Mouse (Mus musculus): ENCODE measurements around the gene Gm20547.
"Not testable (repeated sequence)": the region's sequence is repeated elsewhere in the genome, so short reads cannot be mapped to it uniquely, and the experiment has no call there.

The Gm20547 gene

GRCm38 (mm10) chr17:34881683-34882310 is at the start of gene Gm20547:
Gm20547 (minus strand) TSS chr17:34882042.
- no peak for DNase-seq (ENCODE audit: low spot score)

DNA sequence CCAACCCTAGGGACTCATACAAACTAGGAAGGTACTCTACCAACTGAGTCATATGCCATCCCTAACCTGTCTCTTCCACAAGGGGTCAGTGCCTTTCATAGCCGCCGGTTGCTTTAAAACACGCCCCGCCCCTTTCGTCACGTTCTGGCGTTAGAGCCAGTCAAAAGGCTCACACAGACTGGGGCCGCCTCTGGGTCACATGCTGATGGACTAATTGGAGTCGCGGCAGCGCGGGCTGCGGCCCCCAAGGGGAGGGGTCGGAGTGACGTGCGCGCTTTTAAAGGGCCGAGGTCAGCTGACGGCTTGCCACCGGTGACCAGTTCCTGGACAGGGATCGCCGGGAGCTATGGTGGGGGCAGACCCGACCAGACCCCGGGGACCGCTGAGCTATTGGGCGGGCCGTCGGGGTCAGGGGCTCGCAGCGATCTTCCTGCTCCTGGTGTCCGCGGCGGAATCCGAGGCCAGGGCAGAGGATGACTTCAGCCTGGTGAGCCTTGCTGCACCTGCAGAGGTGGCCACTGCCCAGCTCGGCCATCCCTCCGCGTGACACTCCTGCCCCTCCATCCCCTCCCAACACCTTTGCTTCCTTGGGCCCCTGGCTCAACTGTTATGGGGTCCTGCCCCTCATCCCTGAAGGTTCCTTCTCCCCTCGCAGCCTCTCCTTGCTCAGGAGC is 49.4 kb upstream of the Gm20547 start, which contains the start of gene Neu1:
Neu1 (plus strand) TSS at position 193 of the 674 bp plus-strand sequence.
- peak; percentile 100 for DNase-seq (ENCODE audit: low spot score)

DNA sequence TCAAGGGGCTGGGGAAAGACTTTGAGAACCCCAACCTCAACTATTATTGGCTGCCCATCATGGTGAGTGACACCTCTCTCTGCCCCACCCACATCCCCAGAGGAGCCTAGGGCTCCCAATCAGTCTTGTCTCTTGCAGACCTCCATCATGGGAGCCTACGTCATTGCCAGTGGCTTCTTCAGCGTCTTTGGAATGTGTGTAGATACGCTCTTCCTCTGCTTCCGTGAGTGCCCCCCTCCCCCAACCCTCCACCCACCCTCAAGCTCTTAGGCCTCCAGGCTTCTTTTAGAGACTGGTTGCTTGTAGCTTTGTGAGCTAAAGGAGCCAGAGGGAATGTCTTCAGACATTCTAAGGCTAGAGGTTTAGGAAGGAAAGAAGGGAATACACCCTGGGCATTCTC is 47.0 kb upstream of the Gm20547 start:
- no peak for DNase-seq (ENCODE audit: low spot score)

DNA sequence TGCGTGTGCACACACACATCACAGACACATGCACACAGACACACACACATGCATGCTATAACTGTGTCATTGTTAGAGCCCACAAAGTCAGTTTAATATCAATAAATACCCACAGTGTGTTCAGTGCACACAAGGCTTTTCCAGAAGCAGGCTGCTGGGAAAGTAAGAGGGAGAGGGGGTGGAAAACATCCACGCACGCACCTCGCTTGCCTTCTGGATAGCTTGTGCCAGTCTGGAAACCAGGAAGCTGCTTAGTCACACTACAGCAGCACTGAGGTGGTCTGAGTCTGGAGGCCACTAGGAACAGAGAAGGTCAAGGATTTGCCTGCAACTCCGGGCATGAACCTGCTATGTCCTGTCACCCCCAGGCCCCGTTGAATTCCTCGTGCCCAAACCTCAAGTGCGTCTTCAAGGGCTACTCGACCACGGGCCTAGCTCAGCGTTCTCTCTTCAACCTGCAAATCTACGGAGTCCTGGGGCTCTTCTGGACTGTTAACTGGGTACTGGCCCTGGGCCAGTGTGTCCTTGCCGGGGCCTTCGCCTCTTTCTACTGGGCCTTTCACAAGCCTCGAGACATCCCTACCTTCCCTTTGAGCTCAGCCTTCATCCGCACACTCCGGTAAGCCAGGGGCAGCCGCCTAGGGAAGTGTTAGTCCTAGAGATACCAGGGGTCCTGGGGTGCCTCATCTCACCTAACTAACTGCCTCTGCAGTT is 45.6 kb upstream of the Gm20547 start:
- DNase-seq (ENCODE audit: low spot score), result no peak

- no peak for DNase-seq (ENCODE audit: low spot score)
Measured at GRCm38 (mm10) chr17:34924258-34924657, 42.4 kb upstream of the Gm20547 start.

- peak; percentile 18 for DNase-seq (ENCODE audit: low spot score)
Measured at GRCm38 (mm10) chr17:34922939-34923338, 41.1 kb upstream of the Gm20547 start.

GRCm38 (mm10) chr17:34917188-34917587 is 35.3 kb upstream of the Gm20547 start:
- DNase-seq (ENCODE audit: low spot score), result no peak

- no peak for DNase-seq (ENCODE audit: low spot score)
Measured at GRCm38 (mm10) chr17:34916316-34916715, 34.5 kb upstream of the Gm20547 start.

- peak; percentile 66 for DNase-seq (ENCODE audit: low spot score)
Measured at GRCm38 (mm10) chr17:34915410-34915831, 33.6 kb upstream of the Gm20547 start.

GRCm38 (mm10) chr17:34913930-34914665 is 32.3 kb upstream of the Gm20547 start, which contains the start of gene Slc44a4:
Slc44a4 (plus strand) TSS chr17:34914466.
- no peak for DNase-seq (ENCODE audit: low spot score)

DNA sequence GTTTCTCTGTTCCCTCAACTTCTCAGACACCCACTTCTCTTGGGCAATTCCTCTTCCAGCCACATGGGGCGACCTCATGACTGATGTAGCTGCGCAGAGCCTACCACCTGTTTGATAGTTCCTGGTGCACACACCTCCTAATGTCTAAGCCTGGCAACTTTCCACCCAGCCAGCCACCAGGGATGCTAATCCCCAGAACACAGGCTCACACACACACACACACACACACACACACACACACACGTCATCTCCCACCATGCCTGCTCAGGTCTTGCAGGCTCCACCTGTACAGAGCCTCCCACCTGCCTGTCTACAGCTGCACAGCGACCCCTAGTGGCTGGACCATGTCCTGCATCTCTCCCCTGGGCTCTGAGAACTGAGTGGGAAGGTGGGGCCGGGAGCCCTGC is 30.1 kb upstream of the Gm20547 start:
- peak; percentile 75 for DNase-seq (ENCODE audit: low spot score)

DNA sequence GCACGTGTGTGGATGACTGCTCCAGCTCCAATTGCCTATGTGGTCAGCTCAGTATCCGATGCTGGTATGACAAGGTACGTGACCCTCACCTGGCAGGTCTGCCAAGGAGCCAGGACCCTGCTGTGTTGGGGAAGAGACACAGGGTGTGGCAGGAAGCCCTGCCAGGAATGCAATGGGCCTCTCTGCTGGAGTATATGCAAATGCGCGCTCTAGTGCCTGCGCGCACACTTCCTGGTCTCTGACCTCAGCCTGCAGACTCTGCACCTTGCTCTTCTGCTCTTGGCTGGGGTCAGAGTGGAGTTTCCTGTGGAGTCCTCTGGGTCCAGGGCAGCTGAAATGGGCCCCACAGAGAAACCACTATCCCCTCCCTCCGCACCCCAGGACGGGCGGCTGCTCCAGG is 29.1 kb upstream of the Gm20547 start:
- no peak for DNase-seq (ENCODE audit: low spot score)

DNA sequence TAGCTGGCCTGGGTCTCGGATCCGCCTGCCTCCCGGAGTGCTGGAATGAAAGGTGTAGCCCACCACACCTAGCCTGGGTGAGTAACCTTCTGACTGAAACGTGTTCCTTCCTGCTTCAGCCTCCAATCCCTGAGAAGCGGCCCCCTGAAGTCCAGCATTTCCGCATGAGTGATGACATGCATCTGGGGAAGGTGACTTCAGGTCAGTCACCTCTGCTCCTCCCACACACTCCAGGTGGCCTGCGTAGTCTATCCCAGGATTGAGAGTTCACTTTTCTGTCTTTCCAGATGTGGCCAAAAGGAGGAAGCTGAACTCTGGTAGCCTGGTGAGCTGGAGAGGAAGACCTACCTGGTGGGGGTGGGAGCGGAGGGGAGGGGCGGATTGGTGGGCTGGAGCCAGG is 21.1 kb upstream of the Gm20547 start:
- DNase-seq (ENCODE audit: low spot score), result no peak

- DNase-seq (ENCODE audit: low spot score), result not testable (repeated sequence)
Measured at GRCm38 (mm10) chr17:34901948-34902347, 20.1 kb upstream of the Gm20547 start.

GRCm38 (mm10) chr17:34900826-34901225 is 19.0 kb upstream of the Gm20547 start:
- not testable (repeated sequence) for DNase-seq (ENCODE audit: low spot score)

DNA sequence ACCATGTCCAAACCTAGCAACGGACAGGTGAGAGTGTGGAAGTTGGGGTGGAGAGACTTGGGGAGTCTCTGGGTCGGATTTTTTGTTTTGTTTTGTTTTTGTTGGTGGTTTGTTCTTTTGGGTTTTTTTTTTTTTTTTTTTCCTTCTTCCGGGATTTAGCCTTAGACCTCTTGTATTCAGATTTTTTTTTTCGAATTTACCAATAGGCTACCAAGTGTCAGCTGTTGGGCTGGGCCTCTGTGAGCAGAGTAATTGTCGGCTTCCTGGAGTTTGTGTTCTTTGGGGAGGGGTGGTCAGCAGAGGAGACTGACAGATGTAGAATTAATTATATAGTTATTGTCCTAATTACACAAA is 18.0 kb upstream of the Gm20547 start:
- peak; percentile 47 for DNase-seq (ENCODE audit: low spot score)

DNA sequence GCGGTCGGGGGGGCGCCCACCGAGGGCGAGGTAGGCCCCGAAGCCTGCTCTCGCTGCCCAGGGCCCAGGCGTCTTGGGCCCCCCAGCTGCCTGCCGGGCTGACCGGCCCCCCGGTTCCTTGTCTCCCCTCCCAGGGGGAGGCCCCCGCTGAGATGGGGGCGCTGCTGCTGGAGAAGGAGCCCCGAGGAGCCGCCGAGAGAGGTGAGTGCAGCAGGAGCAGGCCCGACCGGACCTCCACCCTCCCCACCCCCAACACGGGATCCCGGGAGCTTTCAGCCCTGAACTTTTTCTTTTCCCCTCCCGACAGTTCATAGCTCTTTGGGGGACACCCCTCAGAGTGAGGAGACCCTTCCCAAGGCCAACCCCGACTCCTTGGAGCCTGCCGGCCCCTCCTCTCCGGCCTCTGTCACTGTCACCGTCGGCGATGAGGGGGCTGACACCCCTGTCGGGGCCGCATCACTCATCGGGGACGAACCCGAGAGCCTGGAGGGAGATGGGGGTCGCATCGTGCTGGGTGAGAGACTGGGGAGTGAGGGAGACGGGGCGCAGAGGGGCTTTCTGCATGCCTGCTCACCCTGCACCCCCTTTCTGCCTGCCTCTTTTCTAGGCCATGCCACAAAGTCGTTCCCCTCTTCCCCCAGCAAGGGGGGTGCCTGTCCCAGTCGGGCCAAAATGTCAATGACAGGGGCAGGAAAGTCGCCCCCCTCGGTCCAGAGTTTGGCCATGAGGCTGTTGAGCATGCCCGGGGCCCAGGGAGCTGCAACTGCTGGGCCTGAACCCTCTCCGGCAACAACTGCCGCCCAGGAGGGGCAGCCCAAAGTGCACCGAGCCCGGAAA is 17.4 kb upstream of the Gm20547 start:
- peak; percentile 41 for DNase-seq (ENCODE audit: low spot score)

DNA sequence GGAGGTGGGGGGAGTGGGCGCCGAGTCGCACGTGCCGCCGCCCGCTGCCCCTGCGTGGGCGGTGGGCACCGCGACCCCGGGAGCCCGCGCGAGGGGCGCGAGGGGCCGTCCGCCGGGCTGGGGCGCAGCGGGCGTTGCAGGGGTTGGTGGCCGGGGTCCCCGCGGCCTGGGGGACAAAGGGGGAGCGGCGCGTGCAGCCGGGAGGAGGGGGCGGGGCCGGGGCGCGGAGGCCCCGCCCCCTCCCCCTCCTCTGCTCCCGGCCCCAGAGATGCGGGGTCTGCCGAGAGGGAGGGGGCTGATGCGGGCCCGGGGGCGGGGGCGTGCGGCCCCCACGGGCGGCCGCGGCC is 16.8 kb upstream of the Gm20547 start:
- DNase-seq (ENCODE audit: low spot score), result peak; percentile 73

- DNase-seq (ENCODE audit: low spot score), result peak; percentile 88
Measured at GRCm38 (mm10) chr17:34898160-34898586, 16.3 kb upstream of the Gm20547 start, which contains the start of the genes C2 and Ehmt2. C2 (minus strand) TSS chr17:34898265. Ehmt2 (plus strand) TSS chr17:34898469.

DNA sequence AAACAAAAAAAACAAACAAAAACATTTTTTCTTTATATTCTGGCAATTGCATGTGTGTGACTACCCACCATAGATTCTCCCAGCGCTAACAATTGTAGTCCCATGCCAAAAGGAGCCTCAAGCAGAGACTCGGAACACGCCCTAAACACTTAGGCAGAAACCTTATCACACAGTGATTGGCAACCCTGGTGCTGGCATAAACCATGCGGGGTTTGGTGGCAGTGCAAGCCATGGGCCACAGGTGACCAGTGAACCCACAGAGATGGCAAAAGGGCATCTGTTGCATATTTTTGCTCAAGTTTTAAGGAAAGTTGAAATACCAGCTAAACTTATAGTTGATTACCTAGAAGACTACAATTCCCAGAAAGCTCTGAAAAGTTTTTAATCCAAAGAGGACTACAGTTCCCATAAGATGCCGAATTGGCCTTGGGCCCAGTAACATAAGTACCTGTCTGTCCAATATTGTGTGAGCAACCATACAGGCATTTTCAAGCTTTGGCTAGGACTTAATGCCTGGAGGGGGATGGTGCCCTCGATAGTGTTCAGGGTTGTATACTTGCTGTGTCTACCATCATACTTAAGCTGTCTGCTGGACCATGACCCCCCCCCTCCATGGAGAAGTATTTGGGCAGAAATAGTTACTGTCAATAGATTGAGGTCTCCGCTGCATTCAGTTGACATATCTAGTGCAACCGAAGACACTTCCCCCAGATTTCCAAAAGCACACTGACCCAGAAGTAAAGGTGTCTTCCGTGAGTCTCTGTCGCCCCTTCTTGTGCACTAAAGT is 15.7 kb upstream of the Gm20547 start:
- peak; percentile 53 for DNase-seq (ENCODE audit: low spot score)

All from embryo, embryonic 10.5 days (tissue).